Mouse (Mus musculus) cortical plate, adult 2 months (tissue): ENCODE results near the gene Retreg3.

Experiments
- CTCF ChIP-seq: fragments of 200-500 bp; IDR thresholded peaks from 2 replicates; pipeline ENCODE4 v1.5.1; 2011; ENCODE audit warnings: mild to moderate bottlenecking, control low read depth, low read length; ENCODE audit not compliant: insufficient read depth; ENCODE audit errors: extremely low read depth
- POLR2A ChIP-seq: fragments of 200-500 bp; IDR thresholded peaks from 2 replicates; pipeline ENCODE4 v1.6.1; 2011; ENCODE audit warnings: mild to moderate bottlenecking, low read length, control low read depth; ENCODE audit not compliant: insufficient read depth; ENCODE audit errors: extremely low read depth

- TF ChIP-seq CTCF (no peak), POLR2A (no peak)
Observed at GRCm38 (mm10) chr11:101081659-101082058, 38.0 kb downstream of the Retreg3 start.
